Mouse (Mus musculus): ENCODE data around the gene Fam151a.
A peak's percentile ranks its signal among the peaks of the same experiment; 100 is the strongest.
"Not testable (repeated sequence)": the region's sequence is repeated elsewhere in the genome, so short reads cannot be mapped to it uniquely, and the experiment has no call there.

The Fam151a gene

DNA sequence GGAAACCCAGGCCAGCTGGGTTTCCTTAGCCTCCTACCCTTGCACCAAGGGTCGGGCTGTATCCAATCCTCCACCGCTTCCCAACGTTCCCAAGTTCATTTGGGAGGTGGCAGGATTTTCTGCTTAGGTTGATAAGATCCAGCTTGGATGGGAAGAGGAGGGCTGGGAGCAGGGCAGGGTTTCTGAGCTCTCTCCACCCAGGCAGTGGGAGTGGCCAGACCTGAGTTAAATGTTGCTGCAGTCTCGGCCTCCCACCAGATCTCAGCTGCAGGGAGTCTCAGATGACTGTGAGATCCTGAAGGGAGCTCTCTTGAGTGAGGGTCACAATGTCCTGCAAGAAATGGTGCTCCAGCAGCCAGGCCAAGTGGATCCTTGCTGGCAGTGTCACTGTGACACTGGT lies at the start of gene Fam151a:
Gene Fam151a, plus strand, starts transcription at position 254 of the 400 bp plus-strand sequence.
- DNase-seq (ENCODE audit: inconsistent age in 2 of 2, low spot score in 1 of 2), result no peak

DNA sequence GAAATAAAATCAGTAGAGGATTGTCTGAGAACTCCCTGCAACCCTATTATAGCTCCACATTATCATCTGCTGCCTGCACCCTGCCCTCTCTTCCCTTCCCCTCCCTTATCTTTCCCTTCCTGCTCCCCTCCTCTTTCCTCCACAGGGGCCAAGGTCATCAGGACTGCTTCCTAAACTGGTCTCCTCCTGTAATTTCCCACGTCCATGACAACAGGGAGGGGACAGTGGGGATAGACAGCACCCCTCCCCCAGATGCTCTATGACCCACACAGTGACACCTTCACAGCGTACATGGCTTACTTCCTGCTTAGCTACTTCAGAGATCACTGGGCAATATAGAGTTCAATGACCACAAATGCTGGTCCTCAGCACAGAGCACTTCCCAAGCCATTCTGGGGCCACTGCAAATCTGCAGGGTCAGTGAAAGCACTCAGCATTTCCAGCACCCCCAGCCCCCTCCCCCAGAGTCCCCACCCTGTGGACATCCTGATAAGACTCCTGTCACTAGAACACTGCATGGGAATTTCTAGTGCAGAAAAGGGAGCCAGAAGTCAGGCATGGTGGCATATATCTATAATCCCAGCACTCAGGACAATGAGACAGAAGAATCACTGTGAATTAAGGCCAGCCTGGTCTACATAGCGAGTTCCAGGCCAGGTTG lies 44.9 kb upstream of the Fam151a start:
- DNase-seq (ENCODE audit: inconsistent age in 2 of 2, low spot score in 1 of 2), result no peak

DNA sequence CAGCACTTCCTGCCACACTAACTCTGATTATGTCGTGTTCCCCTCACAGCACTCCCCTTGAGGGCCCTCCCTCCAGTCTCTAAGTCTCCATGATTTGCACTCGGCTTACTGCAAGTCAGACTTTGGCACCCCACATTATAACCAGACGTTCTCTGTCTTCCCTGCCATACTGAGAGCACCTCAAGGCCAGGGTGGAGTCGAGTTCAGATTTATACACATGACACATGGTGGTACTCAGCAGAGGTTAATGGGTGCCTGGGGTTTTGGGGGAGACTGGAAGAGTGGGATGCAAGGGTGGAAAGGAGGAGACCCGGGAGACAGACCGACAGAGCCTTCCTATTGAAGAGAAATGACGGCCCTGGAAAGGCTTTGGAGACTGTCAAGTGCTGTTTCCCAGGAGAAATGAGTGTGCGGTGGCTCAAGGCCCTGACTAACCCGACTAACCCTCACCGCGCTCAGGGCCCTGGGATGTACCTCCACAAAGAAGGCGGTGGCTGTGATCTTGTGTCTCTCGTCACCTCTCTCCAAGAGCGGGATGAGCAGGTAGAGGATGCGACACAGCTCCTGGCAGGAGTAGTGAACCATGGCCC lies 39.8 kb upstream of the Fam151a start:
- no peak for DNase-seq (ENCODE audit: inconsistent age in 2 of 2, low spot score in 1 of 2)

DNA sequence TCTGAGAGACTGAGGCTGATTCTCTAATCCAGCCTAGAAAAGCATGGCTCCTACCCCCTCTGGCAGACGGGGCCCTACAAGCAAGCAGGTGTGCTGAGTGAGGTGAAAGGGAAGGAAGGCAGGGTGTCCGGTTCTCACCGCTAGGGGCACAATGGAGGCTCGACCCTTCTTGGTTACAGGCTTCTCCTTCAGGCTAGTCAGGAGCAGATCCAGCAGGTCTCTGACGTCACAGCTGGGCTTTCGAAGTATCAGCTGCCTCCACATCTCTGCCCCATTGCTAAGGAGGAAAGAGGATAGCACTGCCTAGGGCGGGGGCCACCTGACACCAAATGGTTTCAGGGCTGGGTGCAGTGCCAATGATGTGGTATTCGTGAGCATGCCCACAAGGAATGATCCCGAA lies 33.7 kb upstream of the Fam151a start:
- peak in 1 of 2 experiments; percentile 49 for DNase-seq (ENCODE audit: inconsistent age in 2 of 2, low spot score in 1 of 2)

DNA sequence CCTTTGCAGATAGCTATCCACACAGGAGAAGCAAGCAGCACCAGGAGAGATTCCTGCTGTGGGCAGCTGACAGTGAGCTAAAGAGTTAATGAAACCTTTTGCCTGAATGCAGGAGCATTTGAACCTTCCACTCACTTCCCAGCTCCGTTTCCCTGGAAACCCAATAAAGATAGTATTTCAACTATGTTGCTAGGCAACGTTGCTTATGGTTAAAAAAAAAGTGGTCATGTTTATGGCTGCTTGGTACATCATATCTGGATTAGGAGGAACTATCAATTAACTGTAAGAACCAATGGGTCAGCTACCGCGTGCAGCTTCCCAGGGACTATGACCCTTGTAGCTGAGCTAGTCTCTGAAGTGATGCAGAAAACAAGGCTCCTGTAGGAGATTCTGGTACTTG lies 32.9 kb upstream of the Fam151a start:
- DNase-seq (ENCODE audit: inconsistent age in 2 of 2, low spot score in 1 of 2), result no peak

DNA sequence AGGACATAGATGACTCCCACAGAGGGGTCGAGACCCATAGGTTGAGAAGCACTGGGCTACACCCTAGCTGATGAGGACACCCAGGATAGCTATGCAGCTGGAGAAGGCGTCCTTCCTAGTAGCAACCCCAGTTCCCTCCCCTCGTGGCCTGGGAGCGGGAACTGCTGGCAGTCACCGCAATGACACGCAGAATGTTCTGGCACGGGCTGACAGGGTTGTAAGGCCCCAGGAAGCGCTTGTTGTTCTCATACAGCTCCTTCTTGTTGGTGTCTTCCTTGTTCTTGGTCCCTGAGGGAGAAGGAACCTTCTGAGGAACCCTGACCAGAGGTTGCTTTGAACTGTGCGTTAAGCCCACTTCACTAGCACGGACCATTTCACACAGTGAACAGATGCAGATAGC lies 29.7 kb upstream of the Fam151a start:
- no peak for DNase-seq (ENCODE audit: inconsistent age in 2 of 2, low spot score in 1 of 2)

DNA sequence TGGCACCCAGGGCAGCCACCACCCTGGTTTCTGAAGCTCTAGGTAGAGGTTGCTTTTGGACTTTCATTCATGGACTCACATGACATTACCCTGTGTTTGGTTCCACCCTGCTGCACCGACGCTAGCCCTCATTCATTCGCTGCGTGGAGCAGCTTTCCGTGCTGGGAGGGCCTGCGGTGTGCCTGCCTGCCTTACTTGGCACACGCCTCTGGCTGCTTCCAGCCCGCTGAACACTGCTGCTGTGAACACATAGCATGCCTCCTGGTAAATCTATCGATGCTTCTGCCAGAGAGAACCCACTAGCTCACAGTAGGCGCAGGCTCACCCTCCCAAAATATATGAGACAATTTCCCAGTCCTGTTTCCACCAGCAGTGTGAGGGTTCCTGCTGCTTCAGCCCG lies 29.3 kb upstream of the Fam151a start:
- DNase-seq (ENCODE audit: inconsistent age in 2 of 2, low spot score in 1 of 2), result no peak

DNA sequence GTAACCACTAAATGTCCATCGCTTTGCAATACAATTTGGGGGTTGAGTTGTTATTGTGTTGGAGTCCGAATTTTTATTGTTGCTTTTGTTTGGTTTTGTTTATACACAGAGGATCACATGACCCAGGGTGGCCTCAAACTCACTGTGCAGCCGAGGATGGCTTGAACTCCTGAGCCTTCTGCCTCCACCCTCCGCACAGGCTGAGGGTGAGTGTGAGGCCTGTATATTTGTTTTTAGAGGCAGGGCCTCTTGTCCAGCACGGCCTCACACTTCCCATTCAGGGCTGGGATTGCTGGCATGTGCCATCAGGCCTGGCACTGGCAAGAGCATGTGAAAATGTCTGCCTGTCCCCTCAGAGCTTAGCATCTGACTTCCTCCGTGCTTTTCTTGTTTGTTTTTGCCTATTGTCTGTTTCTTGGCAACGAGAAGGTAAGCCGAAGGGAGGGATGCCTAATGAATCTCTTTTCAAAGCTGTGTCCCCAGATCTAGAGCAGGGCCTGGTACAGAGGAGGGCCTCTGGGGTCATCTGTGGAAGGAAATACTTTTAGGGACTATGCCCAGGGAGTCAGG lies 28.5 kb upstream of the Fam151a start:
- no peak for DNase-seq (ENCODE audit: inconsistent age in 2 of 2, low spot score in 1 of 2)

DNA sequence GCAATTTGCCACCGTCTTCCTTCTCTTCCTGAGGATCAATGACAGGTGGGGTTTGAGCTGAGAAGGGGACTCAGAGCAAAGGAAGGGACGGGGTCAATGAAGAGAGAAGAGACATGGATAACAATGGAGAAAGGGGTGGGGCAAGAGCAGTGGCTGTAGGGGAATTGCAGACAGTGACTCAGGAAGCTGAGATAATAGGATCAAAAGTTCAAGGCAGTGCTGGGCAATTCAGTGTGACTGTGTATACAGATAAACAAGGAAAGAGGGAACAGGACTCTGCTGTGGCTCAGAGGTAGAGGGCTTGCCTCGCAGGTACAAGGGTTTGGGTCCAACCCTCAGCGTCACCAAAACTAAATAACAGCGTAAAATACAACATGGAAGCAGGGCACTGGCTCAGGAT lies 25.7 kb upstream of the Fam151a start:
- peak; percentile 52 to 83 for DNase-seq (ENCODE audit: inconsistent age in 2 of 2, low spot score in 1 of 2)

DNA sequence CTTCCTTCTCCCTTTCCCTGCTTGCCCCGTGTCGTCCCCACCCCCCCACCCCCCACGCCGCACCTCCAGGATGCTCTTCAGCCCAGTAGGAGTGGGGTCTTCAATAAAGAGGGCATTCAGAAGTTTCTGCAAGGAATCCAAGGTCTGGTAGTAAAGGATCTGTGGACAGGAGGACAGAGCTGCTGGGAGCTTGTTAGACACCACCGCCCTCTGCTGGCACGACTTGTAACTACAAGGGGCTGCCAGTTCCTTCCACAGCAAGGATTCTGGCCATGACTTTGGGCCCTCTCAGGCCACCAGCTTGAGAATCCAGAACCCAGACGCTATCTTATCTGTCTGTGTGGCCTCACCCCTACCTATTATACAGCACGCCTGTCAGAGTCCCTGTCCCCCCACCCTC lies 25.3 kb upstream of the Fam151a start:
- peak; percentile 79 to 91 for DNase-seq (ENCODE audit: inconsistent age in 2 of 2, low spot score in 1 of 2)

DNA sequence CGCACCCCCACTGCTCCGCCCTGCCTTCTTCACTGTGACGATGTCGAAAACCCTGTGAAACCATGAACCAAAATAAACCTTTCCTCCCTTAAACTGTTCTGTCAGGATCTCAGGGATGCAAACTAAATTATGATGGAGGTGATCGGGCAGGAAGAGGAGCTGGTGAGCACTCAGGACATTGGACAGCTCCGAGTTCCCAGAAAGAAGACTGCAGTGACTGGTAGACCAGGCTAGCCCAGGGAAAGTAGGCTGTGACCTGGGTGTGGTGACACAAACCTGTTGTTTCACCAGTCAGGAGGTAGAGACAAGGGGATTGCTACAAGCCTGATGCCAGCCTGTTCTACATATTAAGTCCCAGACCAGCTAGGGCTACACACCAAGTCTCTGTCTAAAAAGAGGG lies 20.1 kb upstream of the Fam151a start:
- no peak for DNase-seq (ENCODE audit: inconsistent age in 2 of 2, low spot score in 1 of 2)

DNA sequence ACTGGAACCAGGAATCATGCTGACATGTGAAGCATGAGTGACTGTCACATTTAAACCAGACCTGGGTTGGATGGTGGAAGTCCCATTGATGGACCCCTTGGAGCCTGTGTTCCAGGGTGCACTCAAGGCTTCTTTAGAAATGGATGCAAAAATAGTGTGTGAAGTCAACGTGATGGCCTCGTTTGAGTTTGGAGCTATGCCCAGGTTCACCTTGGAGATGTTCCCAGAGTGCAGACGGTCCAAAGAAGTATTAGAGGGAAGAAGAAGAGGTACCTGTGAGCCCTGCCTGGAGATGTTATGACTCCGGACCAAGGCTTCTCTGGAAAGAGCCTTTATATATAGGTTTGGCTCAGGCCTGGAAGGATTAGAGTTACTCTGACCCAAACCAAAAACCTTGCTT lies 13.1 kb upstream of the Fam151a start:
- DNase-seq (ENCODE audit: inconsistent age in 2 of 2, low spot score in 1 of 2), result peak in 1 of 2 experiments; percentile 45

DNA sequence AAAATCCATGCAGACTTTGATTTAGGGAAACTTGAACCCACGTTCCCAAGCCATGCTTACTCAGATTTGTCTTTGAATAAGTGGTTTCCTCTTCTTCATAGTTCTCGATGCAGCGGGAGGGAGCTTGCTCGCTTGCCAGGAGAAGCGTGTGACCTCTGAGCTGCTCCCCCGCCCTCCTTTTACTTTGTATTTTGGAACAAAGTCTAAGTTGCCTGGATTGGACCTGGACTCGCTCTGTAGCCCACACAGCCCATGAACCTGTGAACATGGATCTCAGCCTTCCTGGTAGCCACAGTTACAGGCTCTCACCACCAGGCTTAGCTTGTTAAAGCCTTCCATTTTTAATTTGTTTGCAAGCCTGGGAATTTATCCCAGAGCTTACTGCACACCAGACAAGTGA lies 2.9 kb upstream of the Fam151a start, which contains the start of gene Mroh7:
Gene Mroh7, minus strand, starts transcription at position 112 of the 400 bp plus-strand sequence.
- DNase-seq (ENCODE audit: inconsistent age in 2 of 2, low spot score in 1 of 2), result no peak

DNA sequence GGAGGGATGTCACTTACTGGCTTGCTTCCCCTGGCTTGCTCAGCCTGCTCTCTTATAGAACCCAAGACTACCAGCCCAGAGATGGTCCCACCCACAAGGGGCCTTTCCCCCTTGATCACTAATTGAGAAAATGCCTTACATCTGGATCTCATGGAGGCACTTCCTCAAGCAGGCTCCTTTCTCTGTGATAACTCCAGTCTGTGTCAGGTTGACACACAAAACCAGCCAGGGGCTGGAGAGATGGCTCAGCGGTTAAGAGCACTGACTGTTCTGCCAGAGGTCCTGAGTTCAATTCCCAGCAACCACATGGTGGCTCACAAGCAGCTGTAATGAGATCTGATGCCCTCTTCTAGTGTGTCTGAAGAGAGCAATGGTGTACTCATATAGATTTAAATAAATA lies 3.2 kb downstream of the Fam151a start:
- DNase-seq (ENCODE audit: inconsistent age in 2 of 2, low spot score in 1 of 2), result not testable (repeated sequence)

DNA sequence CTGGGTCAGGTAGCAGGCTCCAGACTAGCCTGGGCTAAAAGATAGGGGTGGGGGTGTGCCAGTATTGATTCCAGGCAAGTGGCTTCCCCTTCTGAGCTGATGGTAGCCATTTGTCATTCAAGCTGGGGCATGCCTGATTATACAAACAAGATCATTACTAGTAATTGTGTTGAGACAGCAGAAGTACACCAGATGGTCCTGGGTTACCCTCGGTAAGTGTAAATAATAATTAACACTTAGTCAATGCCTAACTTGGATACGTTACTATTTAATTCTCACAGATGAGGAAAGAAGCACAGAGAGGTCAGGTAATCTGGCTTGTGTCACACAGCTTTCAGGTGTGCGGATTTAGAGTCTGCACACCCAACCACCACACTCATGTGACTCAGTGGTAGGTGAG lies 4.2 kb downstream of the Fam151a start:
- DNase-seq (ENCODE audit: inconsistent age in 2 of 2, low spot score in 1 of 2), result no peak

DNA sequence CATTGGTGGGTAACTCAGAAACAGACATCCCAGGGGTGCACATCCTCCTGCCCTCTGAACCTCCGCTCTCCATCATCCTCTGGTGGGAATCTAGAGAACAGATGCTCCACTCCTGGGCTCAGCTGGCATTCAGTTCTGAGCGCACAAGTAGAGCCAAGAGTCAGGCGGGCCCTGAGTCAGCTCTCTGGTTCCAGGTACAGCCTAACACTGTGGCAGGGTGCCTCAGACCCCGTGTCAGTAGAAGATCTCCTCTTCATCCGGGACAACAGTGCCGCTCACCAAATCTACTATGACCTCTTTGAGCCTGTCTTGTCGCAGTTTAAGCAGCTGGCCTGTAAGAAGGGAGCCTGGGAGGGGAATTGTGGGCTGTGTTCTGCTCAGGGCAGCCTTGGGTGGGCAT lies 12.2 kb downstream of the Fam151a start:
- DNase-seq (ENCODE audit: inconsistent age in 2 of 2, low spot score in 1 of 2), result no peak

DNA sequence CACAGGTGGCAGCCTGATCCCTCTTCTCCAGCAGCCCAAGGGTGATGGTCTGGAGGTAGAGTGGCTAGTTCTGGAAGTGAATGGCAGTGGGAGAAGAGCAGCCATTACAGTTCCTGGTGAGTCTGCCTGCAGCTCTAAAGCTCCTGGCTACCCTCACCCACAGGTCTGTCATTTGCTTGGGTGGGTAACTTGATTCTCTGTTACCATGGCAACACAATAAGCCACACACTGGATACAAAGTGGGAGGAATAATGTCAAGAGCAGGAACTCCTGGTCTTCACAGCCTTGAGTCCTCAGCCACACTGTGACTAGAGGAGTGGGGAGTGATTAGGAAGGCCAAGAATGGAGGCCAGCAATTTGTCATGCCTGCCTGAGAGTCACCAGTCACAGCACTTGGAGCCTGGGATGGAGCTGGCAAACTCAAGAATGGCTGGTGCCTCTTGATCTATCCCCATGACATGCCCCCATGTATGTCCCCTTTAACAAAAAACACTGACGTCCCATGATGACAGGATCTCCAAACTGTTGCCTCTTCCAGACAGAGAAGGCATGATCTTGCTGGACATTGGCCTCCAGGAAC lies 13.4 kb downstream of the Fam151a start:
- DNase-seq (ENCODE audit: inconsistent age in 2 of 2, low spot score in 1 of 2), result peak in 1 of 2 experiments; percentile 40

DNA sequence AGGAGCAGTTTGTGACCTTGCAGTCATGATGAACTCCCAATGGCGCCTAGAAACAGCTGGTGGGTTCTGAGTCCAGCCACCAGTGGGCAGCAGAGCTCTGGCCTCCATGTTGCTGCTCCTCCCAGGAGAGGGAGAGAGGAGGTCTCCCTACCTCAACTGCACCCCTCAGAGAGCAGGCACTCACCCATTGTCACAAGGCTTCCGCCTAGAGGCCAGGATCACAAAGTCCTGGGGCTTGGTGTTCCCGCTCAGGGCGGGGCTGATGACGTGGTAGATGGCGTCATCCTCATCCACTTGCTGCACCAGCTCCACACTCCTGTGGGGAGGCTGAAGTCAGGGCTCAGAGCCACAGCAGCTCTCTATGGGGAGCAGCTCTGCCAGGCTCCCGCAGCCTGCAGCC lies 16.0 kb downstream of the Fam151a start:
- DNase-seq (ENCODE audit: inconsistent age in 2 of 2, low spot score in 1 of 2), result peak; percentile 82 to 85

DNA sequence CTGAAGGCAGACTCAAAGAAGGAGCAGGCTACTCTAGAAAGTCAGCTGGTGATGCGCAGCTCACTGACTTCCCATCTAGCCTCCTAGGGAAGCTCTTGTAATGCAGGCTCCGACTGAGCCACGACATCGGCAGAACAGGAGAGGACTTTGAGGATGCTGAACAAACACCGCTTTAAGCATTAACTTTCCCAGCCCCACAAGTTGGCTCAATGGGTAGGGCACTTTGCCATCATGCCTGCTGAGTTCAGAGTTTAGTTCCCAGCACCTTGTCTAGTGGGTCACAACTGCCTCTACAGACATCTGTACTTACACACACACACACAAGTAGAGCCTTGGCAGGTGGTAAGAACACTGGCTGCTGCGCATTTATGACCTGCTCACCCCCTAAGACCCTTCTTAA lies 18.0 kb downstream of the Fam151a start:
- no peak for DNase-seq (ENCODE audit: inconsistent age in 2 of 2, low spot score in 1 of 2)

DNA sequence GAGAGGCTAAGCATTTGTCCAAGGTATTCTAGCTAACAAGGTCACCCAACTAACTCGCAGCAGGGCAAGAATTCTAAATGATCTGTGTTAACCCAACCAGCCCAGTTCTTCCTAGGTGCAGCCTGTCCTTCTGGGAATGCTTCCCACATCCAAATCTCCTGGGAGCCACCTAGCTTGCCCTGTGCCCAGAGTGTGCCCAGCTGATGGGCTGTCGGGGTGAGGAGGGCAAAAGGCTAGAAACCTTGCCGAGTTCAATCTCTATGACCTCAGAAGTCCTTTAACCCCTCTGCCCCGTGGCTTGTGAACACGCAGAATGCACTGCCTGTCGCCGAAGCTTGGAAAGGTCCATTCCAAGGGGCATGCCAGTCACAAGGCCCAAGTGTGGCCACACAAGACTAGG lies 30.5 kb downstream of the Fam151a start:
- DNase-seq (ENCODE audit: inconsistent age in 2 of 2, low spot score in 1 of 2), result peak in 1 of 2 experiments; percentile 49

DNA sequence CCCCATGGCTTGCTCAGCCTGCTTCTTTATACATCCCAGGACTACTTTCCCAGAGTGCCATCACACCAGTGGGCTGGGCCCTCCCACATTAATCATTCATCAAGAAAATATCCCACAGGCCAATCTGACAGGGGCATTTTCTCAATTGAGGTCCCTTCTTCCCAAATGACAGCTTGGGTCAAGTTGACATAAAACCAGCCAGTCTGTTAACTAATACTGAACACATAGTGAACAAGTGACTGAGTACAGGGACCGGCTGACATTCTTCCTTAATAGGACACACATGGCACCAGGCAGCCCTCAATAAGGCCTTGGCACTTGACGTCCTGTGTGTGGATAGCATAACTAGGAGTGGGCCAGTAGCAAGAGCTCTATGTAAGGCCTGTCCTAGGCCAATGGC lies 35.6 kb downstream of the Fam151a start:
- no peak for DNase-seq (ENCODE audit: inconsistent age in 2 of 2, low spot score in 1 of 2)

DNA sequence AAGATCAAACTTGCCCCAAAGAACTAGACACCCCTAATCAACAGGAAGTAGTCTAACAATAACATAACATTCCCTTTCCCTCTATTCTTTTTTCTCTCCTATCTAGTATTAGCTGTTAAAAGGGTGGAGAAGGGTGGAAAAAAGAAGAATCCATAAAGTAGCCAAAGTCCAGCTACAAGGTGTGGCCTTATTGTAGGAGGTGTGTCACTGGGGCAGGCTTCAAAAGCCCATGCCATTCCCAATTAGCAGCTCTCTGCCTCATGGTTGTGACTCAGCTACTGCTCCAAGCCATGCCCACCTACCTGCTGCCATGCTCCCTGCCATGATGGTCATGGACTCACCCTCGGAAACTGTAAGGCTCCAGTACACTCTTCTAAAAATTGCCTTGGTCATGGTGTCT lies 38.9 kb downstream of the Fam151a start:
- DNase-seq (ENCODE audit: inconsistent age in 2 of 2, low spot score in 1 of 2), result no peak
